Mouse (Mus musculus) forebrain, postnatal 0 days (tissue): ENCODE data around the gene Trdn. TPM values are rescaled to one million over a fixed set of nuclear protein-coding genes. Genes with fewer than 3 reads are reported as not detected.
A peak's percentile ranks its signal among the peaks of the same experiment; 100 is the strongest.

Experiments
- ATAC-seq: fragments of 200-750 bp; cut with Nextera tagmentation; 2 replicates; pipeline ENCODE4 v1.8.0; 2017; ENCODE audit warnings: mild to moderate bottlenecking, moderate library complexity
- DNase-seq: peaks from one replicate; pipeline ENCODE4 v3.0.0-alpha.2; 2015
- H3K27ac ChIP-seq: fragments of 300-500 bp; sonication (generic); 2 replicates; pipeline ENCODE4 v1.5.1; 2014; ENCODE audit warnings: low read depth, mild to moderate bottlenecking, antibody characterized with exemption, low read length, moderate library complexity, mixed read lengths
- H3K27me3 ChIP-seq: fragments of 300-500 bp; sonication (generic); 2 replicates; pipeline ENCODE4 v1.6.1; 2014; ENCODE audit warnings: mild to moderate bottlenecking, low read length, mixed read lengths; ENCODE audit not compliant: insufficient read depth
- H3K36me3 ChIP-seq: fragments of 300-500 bp; sonication (generic); 2 replicates; pipeline ENCODE4 v1.6.1; 2014; ENCODE audit warnings: mild to moderate bottlenecking, moderate library complexity; ENCODE audit not compliant: insufficient read depth
- H3K4me1 ChIP-seq: fragments of 300-500 bp; sonication (generic); 2 replicates; pipeline ENCODE4 v1.6.1; 2014; ENCODE audit warnings: antibody characterized with exemption; ENCODE audit not compliant: insufficient read depth
- H3K4me2 ChIP-seq: fragments of 300-500 bp; sonication (generic); 2 replicates; pipeline ENCODE4 v1.6.1; 2014; ENCODE audit warnings: low read depth, mild to moderate bottlenecking, moderate library complexity
- H3K4me3 ChIP-seq: fragments of 300-500 bp; sonication (generic); 2 replicates; pipeline ENCODE4 v1.5.1; 2014; ENCODE audit warnings: low read depth, low read length, mixed read lengths
- H3K9ac ChIP-seq: fragments of 300-500 bp; sonication (generic); 2 replicates; pipeline ENCODE4 v1.6.1; 2014; ENCODE audit warnings: mild to moderate bottlenecking
- H3K9me3 ChIP-seq: fragments of 300-500 bp; sonication (generic); 2 replicates; pipeline ENCODE4 v1.6.1; 2016; ENCODE audit warnings: low read length
- CTCF ChIP-seq: sonication (generic); IDR thresholded peaks from 2 replicates; pipeline ENCODE4 v1.5.1; 2016; ENCODE audit warnings: antibody characterized with exemption, control low read depth, low read depth
- WGBS: fragments of 180-500 bp; shearing (Covaris S2); extraction: QIAGEN DNeasy Blood & Tissue Kit; methylation state at CpG from one replicate; pipeline ENCODE4 v1.1.7; 2014; 5-methylcytosine and 5-hydroxymethylcytosine counted together
- polyA plus RNA-seq: library from polyadenylated mRNA; unstranded; fragments of >200 nt; fragmentation: Nextera tagmentation; extraction: Ambion mirVana; gene quantifications from 2 replicates; pipeline ENCODE4 v1.2.1, GENCODE M21; 2015
- total RNA-seq: library from RNA; depleted of rRNA; stranded (reverse); fragments of >200 nt; gene quantifications from 2 replicates; pipeline ENCODE4 v1.2.3, GENCODE M21; 2014

Trdn gene
- total and polyA plus RNA-seq, 2 experiments from 2014 or later, result 0.19 to 0.56 TPM

DNA sequence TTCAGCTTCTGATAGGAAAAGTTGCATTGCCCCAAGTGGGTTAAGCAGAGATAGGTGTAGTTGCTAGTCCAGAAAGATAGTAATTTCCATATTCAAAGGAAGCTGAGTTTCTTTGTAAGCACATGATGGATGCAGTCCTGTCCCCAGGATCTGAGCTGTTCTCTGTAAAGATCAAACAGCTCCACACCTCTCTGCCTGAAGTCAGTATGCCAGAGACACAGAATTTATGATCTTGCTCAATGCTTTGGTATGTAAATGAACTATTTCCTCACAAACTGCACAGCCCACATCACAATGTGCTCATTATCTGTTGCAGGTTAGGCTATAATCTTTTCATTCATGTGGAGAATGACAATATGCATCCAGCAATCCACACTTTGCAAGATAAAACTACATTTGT lies 8.0 kb downstream of the Trdn start:
- no peak for TF ChIP-seq CTCF
- Histone ChIP-seq H3K36me3 (no peaks in the 10 kb centered on the region), H3K4me1 (0 out of 2 replicates have a peak, but pooled peaks cover 3% of the 10 kb centered on the region), H3K4me3 (no peak overlapping the region), H3K4me2 (no peak overlapping the region), H3K27ac (no peak overlapping the region), H3K27me3 (no peaks in the 10 kb centered on the region), H3K9ac (no peak overlapping the region), H3K9me3 (no peaks in the 10 kb centered on the region)
- ATAC-seq (no peak), DNase-seq (no peak)

DNA sequence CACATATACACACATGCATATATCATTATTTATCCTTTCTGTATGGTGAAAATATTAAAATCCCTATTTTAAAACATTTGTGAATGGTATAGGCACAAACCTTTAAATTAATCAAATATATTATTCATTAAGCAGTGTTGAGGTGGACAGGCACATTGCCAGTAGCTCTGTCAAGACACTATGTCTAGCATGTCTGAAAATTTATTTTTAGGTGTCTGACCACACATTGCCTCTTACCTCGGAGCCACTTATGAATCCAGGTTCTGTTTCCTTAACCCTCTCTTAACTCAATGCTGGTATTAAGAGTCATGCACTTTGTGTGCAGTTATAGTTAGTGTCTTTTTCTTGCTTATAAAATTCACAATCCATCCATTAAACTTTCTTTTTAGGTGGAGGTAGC lies 12.0 kb downstream of the Trdn start:
- Histone ChIP-seq H3K27ac (no peak overlapping the region), H3K4me1 (no peaks in the 10 kb centered on the region), H3K36me3 (no peaks in the 10 kb centered on the region), H3K9ac (no peak overlapping the region), H3K27me3 (no peaks in the 10 kb centered on the region), H3K4me2 (no peak overlapping the region), H3K4me3 (no peak overlapping the region), H3K9me3 (no peaks in the 10 kb centered on the region)
- ATAC-seq (no peak), DNase-seq (no peak)
- no peak for TF ChIP-seq CTCF
- WGBS, result 55% methylated on average over 1 of the region's 1 CpGs

GRCm38 (mm10) chr10:33107942-33108341 lies 27.6 kb downstream of the Trdn start:
- no peak for DNase-seq
- H3K9me3 ChIP-seq, result no peaks in the 10 kb centered on the region
- no peak for ATAC-seq
- no peaks in the 10 kb centered on the region for H3K27me3 ChIP-seq
- no peaks in the 10 kb centered on the region for H3K36me3 ChIP-seq
- H3K9ac ChIP-seq, result no peak overlapping the region
- H3K27ac ChIP-seq, result no peak overlapping the region
- H3K4me3 ChIP-seq, result no peak overlapping the region
- no peaks in the 10 kb centered on the region for H3K4me1 ChIP-seq
- H3K4me2 ChIP-seq, result no peak overlapping the region
- TF ChIP-seq CTCF, result no peak

- Histone ChIP-seq H3K9ac (no peak overlapping the region), H3K27me3 (no peaks in the 10 kb centered on the region), H3K4me3 (no peak overlapping the region), H3K4me2 (no peak overlapping the region), H3K27ac (no peak overlapping the region), H3K9me3 (no peaks in the 10 kb centered on the region), H3K4me1 (no peaks in the 10 kb centered on the region), H3K36me3 (no peaks in the 10 kb centered on the region)
- no peak for ATAC-seq
- no peak for DNase-seq
- TF ChIP-seq CTCF, result no peak
Observed at GRCm38 (mm10) chr10:33123028-33123427, 42.7 kb downstream of the Trdn start.

- no peak overlapping the region for H3K27ac ChIP-seq
- H3K4me3 ChIP-seq, result no peak overlapping the region
- 75% methylated on average over 1 of the region's 1 CpGs for WGBS
- DNase-seq (no peak), ATAC-seq (no peak)
- no peaks in the 10 kb centered on the region for H3K9me3 ChIP-seq
- no peak for TF ChIP-seq CTCF
- H3K4me2 ChIP-seq, result no peak overlapping the region
- H3K9ac ChIP-seq, result no peak overlapping the region
- no peaks in the 10 kb centered on the region for H3K4me1 ChIP-seq
- no peaks in the 10 kb centered on the region for H3K27me3 ChIP-seq
- H3K36me3 ChIP-seq, result no peaks in the 10 kb centered on the region
Observed at GRCm38 (mm10) chr10:33144911-33145310, 64.6 kb downstream of the Trdn start.

- WGBS, result 19% methylated on average over 2 of the region's 2 CpGs
- no peak for ATAC-seq
- H3K4me2 ChIP-seq, result no peak overlapping the region
- no peaks in the 10 kb centered on the region for H3K9me3 ChIP-seq
- no peak overlapping the region for H3K4me3 ChIP-seq
- no peak overlapping the region for H3K9ac ChIP-seq
- TF ChIP-seq CTCF, result no peak
- no peaks in the 10 kb centered on the region for H3K36me3 ChIP-seq
- peak; percentile 1 for DNase-seq
- H3K27me3 ChIP-seq, result no peaks in the 10 kb centered on the region
- H3K27ac ChIP-seq, result no peak overlapping the region
- H3K4me1 ChIP-seq, result no peaks in the 10 kb centered on the region
Observed at GRCm38 (mm10) chr10:33179731-33180631, 99.6 kb downstream of the Trdn start.

GRCm38 (mm10) chr10:33189031-33189430 lies 108.7 kb downstream of the Trdn start:
- DNase-seq, result no peak
- Histone ChIP-seq H3K9me3 (no peaks in the 10 kb centered on the region), H3K4me1 (no peaks in the 10 kb centered on the region), H3K4me3 (no peak overlapping the region), H3K27ac (no peak overlapping the region), H3K27me3 (no peaks in the 10 kb centered on the region), H3K9ac (no peak overlapping the region), H3K36me3 (no peaks in the 10 kb centered on the region), H3K4me2 (no peak overlapping the region)
- ATAC-seq, result no peak
- TF ChIP-seq CTCF, result no peak
- 92% methylated on average over 1 of the region's 1 CpGs for whole genome bisulfite sequencing
